Mouse (Mus musculus) midbrain, embryonic 10.5 days (tissue): ENCODE data around the gene Tmem150a. TPM values are rescaled to one million over a fixed set of nuclear protein-coding genes. Genes with fewer than 3 reads are reported as not detected.

Experiments
- DNase-seq: peaks from one replicate; pipeline ENCODE4 v3.0.0-alpha.2; 2017; ENCODE audit warnings: low spot score
- H3K27ac ChIP-seq: fragments of 300-500 bp; sonication (generic); replicated peaks from 2 replicates; pipeline ENCODE4 v1.5.1; 2016; ENCODE audit warnings: mild to moderate bottlenecking
- H3K27me3 ChIP-seq: fragments of 300-500 bp; sonication (generic); 2 replicates; pipeline ENCODE4 v1.6.1; 2016; ENCODE audit warnings: low read depth, mild to moderate bottlenecking; ENCODE audit not compliant: poor library complexity, severe bottlenecking
- H3K36me3 ChIP-seq: fragments of 300-500 bp; sonication (generic); 2 replicates; pipeline ENCODE4 v1.6.1; 2016; ENCODE audit warnings: mild to moderate bottlenecking, moderate library complexity
- H3K4me1 ChIP-seq: fragments of 300-500 bp; sonication (generic); 2 replicates; pipeline ENCODE4 v1.6.1; 2016
- H3K4me3 ChIP-seq: fragments of 300-500 bp; sonication (generic); 2 replicates; pipeline ENCODE4 v1.5.1; 2016; ENCODE audit warnings: mild to moderate bottlenecking, moderate library complexity
- H3K9me3 ChIP-seq: fragments of 300-500 bp; sonication (generic); replicated peaks from 2 replicates; pipeline ENCODE4 v1.6.1; 2016; ENCODE audit warnings: mild to moderate bottlenecking
- WGBS: fragments of 180-500 bp; shearing (Covaris S2); methylation state at CpG from one replicate; pipeline ENCODE4 v1.1.7; 2016; 5-methylcytosine and 5-hydroxymethylcytosine counted together
- polyA plus RNA-seq: library from polyadenylated mRNA; unstranded; fragments of >200 nt; fragmentation: Nextera tagmentation; extraction: Ambion mirVana; gene quantifications from 2 replicates; pipeline ENCODE4 v1.2.1, GENCODE M21; 2016

The Tmem150a gene
- polyA plus RNA-seq: 5.6 and 6.7 TPM in 2 replicates

GRCm38 (mm10) chr6:72355066-72355911 is at the start of gene Tmem150a:
Gene Tmem150a, plus strand, starts transcription at chr6:72355447.
- peaks cover 48% of the 10 kb centered on the region for H3K36me3 ChIP-seq
- peak within 1 kb of the TSS; percentile 79 for H3K27ac ChIP-seq

DNA sequence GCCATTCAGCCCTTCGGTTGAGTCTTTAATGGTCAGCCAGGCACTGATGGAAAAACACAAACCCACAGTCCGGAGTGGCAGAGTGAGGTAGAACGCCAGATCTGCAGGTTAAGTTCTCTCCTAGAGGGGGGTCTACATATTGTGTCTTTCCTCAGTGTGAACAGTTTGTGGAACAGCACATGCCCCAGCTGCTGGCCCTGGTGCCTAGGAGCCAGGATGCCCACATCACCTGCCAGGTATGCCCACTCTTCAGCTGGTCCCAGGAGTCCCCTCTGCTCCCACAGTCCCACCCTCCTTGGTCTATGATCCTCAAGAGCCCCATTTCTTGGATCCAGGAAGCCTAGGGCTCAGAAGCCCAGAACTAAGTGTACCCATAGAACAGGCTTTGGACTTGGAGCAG is 43.0 kb upstream of the Tmem150a start:
- H3K27me3 ChIP-seq: no peaks in the 10 kb centered on the region
- no peak for DNase-seq
- H3K27ac ChIP-seq: no peak overlapping the region
- no peak overlapping the region for H3K4me3 ChIP-seq
- H3K9me3 ChIP-seq: no peaks in the 10 kb centered on the region
- H3K36me3 ChIP-seq: peaks cover 46% of the 10 kb centered on the region
- 92% methylated on average over 3 of the region's 3 CpGs for WGBS
- no peaks in the 10 kb centered on the region for H3K4me1 ChIP-seq

More at GRCm38 (mm10) chr6:72355066-72355911, at the start of gene Tmem150a:
- H3K27me3 ChIP-seq: peaks cover 17% of the 10 kb centered on the region
- under 1% methylated on average over 71 of the region's 71 CpGs for WGBS
- DNase-seq: peak; percentile 80
- peak within 1 kb of the TSS; percentile 69 for H3K4me3 ChIP-seq
- H3K9me3 ChIP-seq: no peaks in the 10 kb centered on the region
- H3K4me1 ChIP-seq: peaks cover 32% of the 10 kb centered on the region

DNA sequence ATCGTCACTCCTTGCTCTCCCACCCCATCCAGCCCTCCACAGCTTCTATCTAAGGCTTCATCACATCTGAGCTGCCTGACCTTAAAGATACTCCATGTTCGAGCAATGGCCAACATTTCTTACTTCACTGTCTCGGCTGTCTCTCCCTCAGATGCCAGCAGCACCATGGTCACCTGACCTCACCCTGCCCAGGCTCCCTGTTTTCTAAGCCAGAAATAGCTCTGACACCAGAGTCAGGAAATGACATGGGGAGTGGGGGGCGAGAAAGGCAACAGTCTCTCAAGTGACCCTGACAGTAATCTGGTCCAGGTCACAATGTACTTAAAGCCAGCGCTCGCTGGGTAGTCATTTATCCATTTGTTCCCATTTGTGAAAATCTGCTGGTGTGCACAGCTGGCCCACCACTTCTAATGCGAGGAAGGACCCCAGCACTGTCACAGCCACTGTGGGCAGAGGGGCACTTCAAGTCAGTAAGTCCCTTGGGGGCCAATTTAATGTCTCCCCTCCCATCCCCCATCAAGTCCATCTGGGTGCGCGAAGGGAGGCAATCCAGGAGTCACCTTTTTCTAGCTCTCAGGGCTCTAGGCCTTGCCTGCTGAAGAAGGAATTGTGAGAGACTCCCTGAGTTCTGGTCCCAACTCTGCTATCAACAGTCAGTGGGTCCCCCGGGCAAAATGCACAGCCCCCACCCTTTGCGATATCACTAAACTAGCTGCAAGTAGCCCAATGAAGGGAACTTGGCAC is 42.0 kb upstream of the Tmem150a start:
- no peaks in the 10 kb centered on the region for H3K9me3 ChIP-seq
- no peak for DNase-seq
- H3K4me3 ChIP-seq: no peak overlapping the region
- peaks cover 57% of the 10 kb centered on the region for H3K36me3 ChIP-seq
- H3K27me3 ChIP-seq: no peaks in the 10 kb centered on the region
- no peak overlapping the region for H3K27ac ChIP-seq
- WGBS: 90% methylated on average over 11 of the region's 11 CpGs
- H3K4me1 ChIP-seq: no peaks in the 10 kb centered on the region

DNA sequence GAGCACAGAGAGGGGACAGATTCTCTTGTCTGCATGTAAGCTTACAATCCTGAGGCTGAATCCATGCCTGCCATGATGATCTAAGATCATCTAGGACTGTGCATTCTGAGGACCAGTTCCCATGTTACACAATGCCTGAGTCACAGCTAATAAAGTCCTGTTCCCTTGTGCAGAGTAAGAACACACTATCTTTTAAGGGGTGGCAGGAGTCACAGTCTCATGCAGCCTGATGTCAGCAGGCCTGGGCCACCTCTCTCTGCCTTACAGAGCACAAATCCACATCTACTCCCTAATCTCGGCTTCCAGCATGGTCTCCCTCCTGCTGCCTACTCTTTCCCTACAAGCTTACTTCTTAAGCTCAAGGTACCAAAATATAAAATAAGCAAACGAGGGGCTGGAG is 39.9 kb upstream of the Tmem150a start:
- no peaks in the 10 kb centered on the region for H3K9me3 ChIP-seq
- WGBS: 80% methylated on average over 2 of the region's 2 CpGs
- peaks cover 78% of the 10 kb centered on the region for H3K36me3 ChIP-seq
- H3K4me1 ChIP-seq: no peaks in the 10 kb centered on the region
- no peak for DNase-seq
- no peak overlapping the region for H3K4me3 ChIP-seq
- H3K27ac ChIP-seq: no peak overlapping the region
- H3K27me3 ChIP-seq: no peaks in the 10 kb centered on the region

- H3K36me3 ChIP-seq: peaks cover 85% of the 10 kb centered on the region
These were observed 39.2 kb upstream of the Tmem150a start for GRCm38 (mm10) chr6:72316044-72316443.

DNA sequence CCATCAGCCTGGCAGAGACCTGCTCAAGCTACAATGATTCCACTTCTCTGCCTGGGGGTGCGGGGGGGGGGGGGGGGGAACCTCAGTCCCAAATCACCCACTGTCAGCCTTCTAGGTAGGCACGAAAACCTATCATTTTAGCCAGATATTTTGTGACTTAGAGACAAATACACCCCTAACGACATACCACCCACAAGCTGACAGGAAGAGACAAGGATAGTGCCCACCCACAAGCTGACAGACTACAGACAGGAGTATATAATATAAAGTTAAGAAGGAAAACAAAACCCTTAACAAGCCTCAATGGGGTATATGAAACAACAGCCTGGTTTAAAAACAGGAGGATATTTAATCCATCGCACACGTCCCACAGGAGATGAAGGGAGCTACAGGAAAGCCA is 36.8 kb upstream of the Tmem150a start:
- Histone ChIP-seq H3K4me3 (no peak overlapping the region), H3K27me3 (no peaks in the 10 kb centered on the region), H3K27ac (no peak overlapping the region), H3K4me1 (no peaks in the 10 kb centered on the region), H3K36me3 (peaks cover 94% of the 10 kb centered on the region), H3K9me3 (no peaks in the 10 kb centered on the region)
- WGBS: 80% methylated on average over 5 of the region's 5 CpGs
- DNase-seq: no peak

More at GRCm38 (mm10) chr6:72316044-72316443, 39.2 kb upstream of the Tmem150a start:
- 88% methylated on average over 1 of the region's 1 CpGs for WGBS
- no peaks in the 10 kb centered on the region for H3K4me1 ChIP-seq
- no peaks in the 10 kb centered on the region for H3K27me3 ChIP-seq
- no peaks in the 10 kb centered on the region for H3K9me3 ChIP-seq
- H3K27ac ChIP-seq: no peak overlapping the region
- no peak overlapping the region for H3K4me3 ChIP-seq
- no peak for DNase-seq

DNA sequence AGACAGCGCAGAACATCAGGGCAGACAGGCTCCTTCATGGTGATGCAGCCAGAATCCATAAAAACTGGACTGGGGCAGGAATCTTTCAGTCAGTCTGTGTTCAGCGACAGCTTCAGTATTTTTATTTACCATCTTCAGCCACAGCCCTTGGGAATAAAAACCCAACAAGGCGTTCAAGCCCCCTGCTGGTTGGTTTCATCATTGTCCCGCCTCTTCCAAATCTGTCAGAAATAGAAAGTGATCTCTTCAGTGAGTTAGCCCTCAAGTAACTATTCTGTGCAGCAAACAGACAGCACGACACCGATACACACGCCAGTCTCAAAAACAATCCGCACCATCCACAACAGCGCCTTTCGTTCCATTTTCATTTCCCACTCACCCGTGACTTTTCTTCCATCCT is 36.2 kb upstream of the Tmem150a start:
- H3K4me1 ChIP-seq: no peaks in the 10 kb centered on the region
- DNase-seq: no peak
- WGBS: 88% methylated on average over 11 of the region's 11 CpGs
- peaks cover 94% of the 10 kb centered on the region for H3K36me3 ChIP-seq
- no peaks in the 10 kb centered on the region for H3K9me3 ChIP-seq
- H3K4me3 ChIP-seq: no peak overlapping the region
- H3K27me3 ChIP-seq: no peaks in the 10 kb centered on the region
- H3K27ac ChIP-seq: no peak overlapping the region

GRCm38 (mm10) chr6:72322936-72323335 is 32.3 kb upstream of the Tmem150a start:
- no peaks in the 10 kb centered on the region for H3K9me3 ChIP-seq
- H3K27me3 ChIP-seq: no peaks in the 10 kb centered on the region
- H3K27ac ChIP-seq: no peak overlapping the region
- DNase-seq: no peak
- no peak overlapping the region for H3K4me3 ChIP-seq
- no peaks in the 10 kb centered on the region for H3K4me1 ChIP-seq
- WGBS: 94% methylated on average over 3 of the region's 3 CpGs
- H3K36me3 ChIP-seq: peaks cover 100% of the 10 kb centered on the region

DNA sequence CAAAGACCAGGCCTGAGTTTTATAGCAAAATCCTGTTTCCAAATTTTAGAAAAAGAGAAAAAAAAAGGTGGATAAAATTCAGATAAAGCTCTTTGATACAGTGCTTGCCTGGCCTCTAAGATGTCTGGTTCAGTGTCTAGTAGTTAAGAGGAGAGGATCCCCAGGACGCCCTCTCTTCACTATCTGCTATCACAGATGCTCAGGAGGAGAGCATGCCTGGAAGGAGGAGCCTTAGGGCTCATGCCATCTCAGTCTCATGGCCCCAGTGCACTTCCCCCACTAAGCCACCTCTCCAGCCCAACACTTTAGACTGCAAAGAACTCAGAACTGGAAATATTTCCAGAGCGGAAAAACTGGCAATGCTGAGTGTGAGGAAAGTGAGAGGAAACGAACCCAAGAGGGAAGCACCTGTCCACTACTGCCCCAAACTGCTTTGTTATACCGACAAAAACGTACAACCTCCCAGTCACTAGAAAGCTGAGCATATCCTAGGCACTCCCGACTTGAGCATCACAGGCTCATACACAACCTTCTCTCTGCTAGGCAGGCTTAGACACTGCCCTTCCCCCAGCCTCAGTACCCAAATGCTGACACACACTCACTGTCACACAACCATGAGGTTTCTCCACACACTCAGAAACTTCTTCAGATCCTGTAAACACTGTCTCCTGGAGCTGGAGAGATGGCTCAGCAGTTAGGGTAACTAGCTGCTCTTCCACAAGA is 31.3 kb upstream of the Tmem150a start:
- H3K27me3 ChIP-seq: no peaks in the 10 kb centered on the region
- peaks cover 100% of the 10 kb centered on the region for H3K36me3 ChIP-seq
- WGBS: 92% methylated on average over 6 of the region's 6 CpGs
- H3K9me3 ChIP-seq: no peaks in the 10 kb centered on the region
- no peaks in the 10 kb centered on the region for H3K4me1 ChIP-seq
- no peak for DNase-seq
- H3K27ac ChIP-seq: no peak overlapping the region
- H3K4me3 ChIP-seq: no peak overlapping the region

- H3K4me3 ChIP-seq: no peak overlapping the region
- H3K36me3 ChIP-seq: peaks cover 100% of the 10 kb centered on the region
- no peak for DNase-seq
- no peak overlapping the region for H3K27ac ChIP-seq
- H3K4me1 ChIP-seq: no peaks in the 10 kb centered on the region
- H3K9me3 ChIP-seq: no peaks in the 10 kb centered on the region
- no peaks in the 10 kb centered on the region for H3K27me3 ChIP-seq
- 82% methylated on average over 6 of the region's 6 CpGs for WGBS
These were observed 29.0 kb upstream of the Tmem150a start for GRCm38 (mm10) chr6:72326274-72326673.

DNA sequence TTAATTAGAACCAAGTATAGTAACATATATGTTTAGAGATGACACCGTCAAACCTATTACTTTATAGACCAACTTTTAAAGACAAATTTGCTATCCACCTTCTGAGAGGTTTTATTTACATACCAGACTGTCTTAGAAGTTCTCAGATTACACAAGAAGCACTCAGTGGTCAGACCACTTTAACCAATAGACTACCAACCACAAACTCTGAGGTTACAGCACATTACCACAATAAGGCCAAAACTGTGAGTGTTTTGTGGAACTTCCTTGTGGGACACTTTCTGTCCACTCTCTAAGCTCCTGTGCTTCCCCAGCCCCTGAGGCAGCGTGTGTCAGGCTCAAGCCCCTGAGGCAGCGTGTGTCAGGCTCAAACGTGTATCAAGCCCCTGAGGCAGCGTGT is 26.2 kb upstream of the Tmem150a start:
- no peak for DNase-seq
- Histone ChIP-seq H3K4me1 (no peaks in the 10 kb centered on the region), H3K27me3 (no peaks in the 10 kb centered on the region), H3K9me3 (no peaks in the 10 kb centered on the region), H3K36me3 (peaks cover 100% of the 10 kb centered on the region), H3K4me3 (no peak overlapping the region), H3K27ac (no peak overlapping the region)
- 96% methylated on average over 5 of the region's 5 CpGs for WGBS

DNA sequence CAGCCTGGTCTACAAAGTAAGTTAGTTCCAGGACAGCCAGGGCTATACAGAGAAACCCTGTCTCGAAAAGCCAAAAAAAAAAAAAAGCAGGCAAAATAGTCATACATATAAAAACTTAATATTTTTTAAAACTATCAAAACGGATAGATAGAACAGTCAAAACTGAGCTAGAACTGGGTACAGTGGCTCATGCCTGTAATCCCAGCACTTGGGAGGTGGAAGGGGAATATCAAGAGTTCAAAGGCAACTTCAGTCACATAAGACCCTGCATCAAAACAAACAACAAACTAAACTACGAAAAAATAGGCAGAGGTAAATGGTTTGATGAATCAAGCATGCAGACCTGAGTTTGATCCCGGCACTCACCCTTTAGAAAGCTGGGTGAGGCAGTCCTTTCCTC is 25.1 kb upstream of the Tmem150a start:
- peaks cover 100% of the 10 kb centered on the region for H3K36me3 ChIP-seq
- no peaks in the 10 kb centered on the region for H3K27me3 ChIP-seq
- 87% methylated on average over 4 of the region's 4 CpGs for WGBS
- no peaks in the 10 kb centered on the region for H3K4me1 ChIP-seq
- no peak for DNase-seq
- no peak overlapping the region for H3K4me3 ChIP-seq
- no peak overlapping the region for H3K27ac ChIP-seq
- no peaks in the 10 kb centered on the region for H3K9me3 ChIP-seq
